Mouse (Mus musculus): ENCODE measurements around the gene Pard3.

GRCm38 (mm10) chr8:127284462-127285216 is 220.9 kb downstream of the Pard3 start:
- TF ChIP-seq CTCF (IDR thresholded peaks at IDR 0.05; ENCODE audit: low read depth) (peak; percentile 56), EP300 (optimal IDR thresholded peaks at IDR 0.05) (no peak)

Measured in stomach, postnatal 0 days (tissue).